Mouse (Mus musculus): ENCODE results near the gene Sh3bp4.

The Sh3bp4 gene

GRCm38 (mm10) chr1:89184839-89185238 is 114.6 kb downstream of the Sh3bp4 start:
- in situ Hi-C loops (cut with MseI, MboI): no loop called here

GRCm38 (mm10) chr1:89187441-89187840 is 117.2 kb downstream of the Sh3bp4 start:
- in situ Hi-C loops (cut with MseI, MboI): no loop called here

DNA sequence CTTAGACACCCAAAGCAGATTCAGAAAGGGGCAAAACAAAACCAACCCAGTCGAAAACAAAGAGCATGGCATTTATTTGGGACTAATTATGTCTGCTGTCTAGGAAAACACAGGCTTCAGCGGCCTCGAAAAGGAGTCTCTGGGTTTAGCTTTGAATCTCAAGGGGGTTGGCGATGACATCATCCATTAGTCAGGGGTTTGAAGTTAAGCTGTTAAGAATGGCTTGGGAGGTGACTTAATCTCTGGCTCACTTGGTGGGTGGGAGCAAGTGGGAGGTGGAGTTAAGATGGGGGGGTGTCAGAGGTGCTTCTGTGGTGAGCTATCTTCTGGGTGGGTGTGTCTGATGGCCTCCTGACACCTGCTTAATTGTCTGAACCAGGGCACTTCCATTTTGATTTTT is 117.9 kb downstream of the Sh3bp4 start:
- in situ Hi-C loops (cut with MseI, MboI): no loop called here

- in situ Hi-C loops (cut with MseI, MboI): no loop called here
These were observed 119.0 kb downstream of the Sh3bp4 start for GRCm38 (mm10) chr1:89189204-89189603.

DNA sequence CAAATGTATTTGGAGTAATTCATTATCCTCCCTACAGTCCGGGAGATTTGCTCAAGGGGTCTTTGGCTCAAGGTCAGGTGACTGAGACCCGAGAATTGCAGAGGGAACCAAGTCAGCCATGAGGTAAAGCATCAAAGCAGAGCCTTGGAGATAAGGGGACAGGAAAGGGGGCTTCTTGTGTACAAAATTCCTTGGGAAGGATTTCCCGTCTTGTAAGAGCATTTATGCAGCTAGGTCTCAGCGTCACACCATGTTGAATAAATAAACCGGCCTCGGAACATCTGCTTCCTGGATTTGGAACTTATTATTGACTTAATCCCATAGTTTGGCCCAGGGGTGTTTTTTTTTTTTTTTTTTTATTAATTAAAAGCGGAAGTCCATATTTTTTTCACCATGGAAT is 120.4 kb downstream of the Sh3bp4 start:
- in situ Hi-C loops (cut with MseI, MboI): loop anchor here (5.0 kb wide), 2 partner anchors 438 to 443 kb away; no protein-coding TSS in a partner anchor

GRCm38 (mm10) chr1:89191127-89191740 is 121.0 kb downstream of the Sh3bp4 start:
- in situ Hi-C loops (cut with MseI, MboI): loop anchor here (5.0 kb wide), 2 partner anchors 439 to 444 kb away; no protein-coding TSS in a partner anchor

GRCm38 (mm10) chr1:89192536-89193220 is 122.5 kb downstream of the Sh3bp4 start:
- in situ Hi-C loops (cut with MseI, MboI): loop anchor here (5.0 kb wide), 2 partner anchors 440 to 445 kb away; no protein-coding TSS in a partner anchor

- in situ Hi-C loops (cut with MseI, MboI): loop anchor here (5.0 kb wide), 2 partner anchors 441 to 446 kb away; no protein-coding TSS in a partner anchor
These were observed 123.4 kb downstream of the Sh3bp4 start for GRCm38 (mm10) chr1:89193576-89193975.

DNA sequence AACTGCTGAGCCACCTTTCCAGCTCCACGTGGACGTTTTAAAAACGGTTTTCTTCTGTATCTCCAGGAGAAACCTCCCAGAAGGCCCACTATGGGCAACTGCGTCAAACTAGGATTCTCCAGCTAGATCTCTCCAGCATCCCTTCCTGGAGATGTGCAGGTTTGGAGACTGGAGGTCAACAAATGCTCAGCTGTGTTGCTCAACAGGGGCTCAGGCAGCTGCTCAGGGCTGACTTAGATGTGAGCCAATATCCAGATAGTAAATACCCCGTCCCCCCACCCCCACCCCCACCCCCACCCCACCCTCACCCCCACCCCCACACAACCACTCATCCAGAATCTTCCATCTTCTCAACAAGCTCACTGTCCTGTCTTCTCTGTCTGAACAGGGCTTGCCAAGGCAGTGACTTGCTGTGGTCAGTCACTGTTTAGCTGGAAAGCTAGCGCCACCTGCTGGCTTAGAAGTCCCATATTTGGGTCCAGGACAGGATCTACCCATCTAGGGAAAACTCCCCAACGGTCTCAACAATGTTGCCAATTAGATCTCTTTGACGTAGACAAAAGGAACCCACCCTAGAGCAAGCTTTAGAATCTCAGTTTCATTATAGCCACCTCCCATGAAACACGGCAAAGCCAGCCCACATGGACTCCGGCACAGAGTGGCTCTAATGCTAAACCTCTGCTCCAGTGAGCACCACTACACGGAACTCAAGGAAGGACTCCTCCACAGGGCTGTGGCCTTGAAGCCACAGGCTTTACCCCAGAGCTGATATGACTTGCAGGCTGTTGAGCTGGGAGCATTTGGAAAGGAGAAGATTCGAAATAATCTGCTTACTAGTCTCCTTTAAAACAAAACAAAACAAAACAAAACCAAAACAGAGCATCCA is 125.9 kb downstream of the Sh3bp4 start:
- in situ Hi-C loops (cut with MseI, MboI): no loop called here
